Mouse (Mus musculus) cerebral cortex, adult 2 months (tissue): ENCODE data around the gene 2200002D01Rik.

Source experiments
- WGBS: fragments of 180-500 bp; shearing (Covaris S2); methylation state at CpG from one replicate; pipeline ENCODE4 v1.1.7; 2018; 5-methylcytosine and 5-hydroxymethylcytosine counted together

2200002D01Rik gene

DNA sequence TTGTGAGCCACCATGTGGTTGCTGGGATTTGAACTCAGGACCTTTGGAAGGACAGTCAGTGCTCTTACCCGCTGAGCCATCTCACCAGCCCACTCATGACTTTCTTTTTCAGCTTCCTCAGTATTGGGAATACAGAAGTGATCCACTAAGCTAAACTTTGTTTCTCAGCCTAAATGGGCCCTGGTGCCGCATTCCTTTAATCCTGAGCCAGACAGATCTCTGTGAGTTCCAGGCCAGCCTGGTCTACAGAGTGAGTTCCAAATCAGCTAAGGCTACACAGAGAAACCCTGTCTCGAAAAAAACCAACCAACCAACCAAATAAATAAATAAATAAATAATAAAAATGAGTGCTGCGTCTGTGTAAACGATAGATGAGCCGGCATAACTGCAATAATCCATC lies 10.7 kb downstream of the 2200002D01Rik start:
- 16% methylated on average over 6 of the region's 6 CpGs for WGBS

DNA sequence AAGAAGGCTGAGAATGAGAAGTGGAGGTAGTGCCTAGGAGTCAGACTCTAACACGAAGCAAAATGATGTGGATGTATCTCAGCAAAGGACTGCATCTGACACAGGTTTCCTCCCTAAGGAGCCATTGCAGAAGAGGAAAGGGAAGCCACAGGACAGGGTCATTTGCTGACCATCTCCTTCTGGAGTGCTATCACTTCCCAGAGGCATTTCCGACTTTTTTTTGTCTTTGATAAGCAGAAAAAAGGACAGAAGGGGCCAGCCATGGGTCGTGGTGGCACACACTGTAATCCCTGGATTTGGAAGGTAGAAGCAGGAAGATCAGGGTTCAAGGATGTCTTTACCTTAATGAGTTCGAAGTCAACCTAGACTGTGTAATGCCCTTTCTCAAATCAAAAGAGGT lies 11.7 kb downstream of the 2200002D01Rik start:
- 82% methylated on average over 4 of the region's 4 CpGs for WGBS

DNA sequence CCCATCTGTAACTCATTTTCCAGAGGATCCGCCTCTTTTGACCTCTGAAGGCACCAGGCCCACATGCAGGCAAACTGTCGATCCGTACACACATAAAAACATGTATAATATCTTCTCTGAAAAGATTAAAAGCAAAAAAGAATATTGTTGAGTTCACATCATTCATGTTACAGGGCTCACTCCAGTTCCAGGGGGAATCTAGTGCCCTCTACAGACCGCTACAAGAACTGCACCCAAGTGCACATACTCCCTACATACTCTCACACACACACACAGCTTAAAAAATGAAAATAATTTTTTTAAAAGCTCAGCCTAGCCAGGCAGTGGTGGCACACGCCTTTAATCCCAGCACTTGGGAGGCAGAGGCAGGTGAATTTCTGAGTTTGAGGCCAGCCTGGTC lies 13.6 kb downstream of the 2200002D01Rik start:
- WGBS, result 89% methylated on average over 5 of the region's 5 CpGs

DNA sequence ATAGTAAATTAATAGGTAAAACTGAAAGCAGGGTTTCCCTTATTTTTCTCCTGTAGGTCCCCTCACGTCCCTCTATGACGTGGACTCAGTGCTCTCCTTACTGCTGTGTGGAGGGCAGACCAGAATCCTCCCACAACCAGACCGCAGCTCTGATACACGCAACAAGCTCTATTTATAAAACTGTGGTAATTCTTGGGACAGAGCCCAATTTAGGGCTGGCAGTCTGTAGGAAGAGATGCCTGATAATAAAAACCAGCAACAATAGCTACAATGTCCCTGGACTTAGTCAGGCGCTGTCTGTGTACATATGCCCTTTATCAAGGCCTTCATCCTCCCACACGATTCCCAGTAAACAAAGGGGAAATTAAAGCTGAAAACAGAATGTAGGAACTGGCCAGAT lies 14.5 kb downstream of the 2200002D01Rik start:
- WGBS, result 32% methylated on average over 6 of the region's 6 CpGs

DNA sequence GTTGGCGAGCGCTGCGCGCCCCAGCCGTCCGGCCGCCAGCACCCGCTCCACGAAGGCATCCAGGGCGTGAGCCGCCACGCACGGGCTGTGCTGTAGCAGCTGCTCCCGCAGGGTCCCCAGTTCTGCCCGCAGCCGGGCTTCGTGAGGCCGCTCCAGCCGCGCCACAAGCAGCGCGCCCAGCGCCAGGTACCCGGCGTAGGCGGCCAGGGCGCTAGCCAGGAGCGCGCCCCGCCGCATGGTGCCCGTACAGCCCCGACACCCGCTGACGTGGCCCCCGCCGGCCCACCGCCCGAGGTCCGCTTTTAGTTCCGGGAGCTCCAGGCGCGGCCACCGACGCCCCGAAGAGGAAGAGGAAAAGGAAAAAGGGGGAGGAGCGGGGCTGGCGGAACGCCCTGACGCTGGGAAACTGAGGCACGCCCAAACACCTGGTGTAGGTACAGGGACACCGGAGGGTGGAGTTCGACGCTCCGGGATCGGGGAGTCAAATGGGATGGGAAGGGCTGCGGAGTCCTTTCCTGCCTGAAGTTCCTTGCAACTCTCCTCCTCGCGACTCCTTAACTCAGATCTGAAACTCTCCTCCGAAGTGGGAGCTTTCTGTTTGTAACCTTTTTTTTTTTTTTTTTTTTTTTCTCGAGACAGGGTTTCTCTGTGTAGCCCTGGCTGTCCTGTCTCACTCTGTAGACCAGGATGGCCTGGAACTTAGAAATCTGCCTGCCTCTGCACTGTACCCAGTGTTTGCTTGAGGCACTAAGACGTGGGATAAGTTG lies 15.8 kb downstream of the 2200002D01Rik start, which contains the start of gene Kcnk6:
Kcnk6 (minus strand) TSS at position 269 of the 767 bp plus-strand sequence.
- WGBS, result 1% methylated on average over 62 of the region's 62 CpGs

DNA sequence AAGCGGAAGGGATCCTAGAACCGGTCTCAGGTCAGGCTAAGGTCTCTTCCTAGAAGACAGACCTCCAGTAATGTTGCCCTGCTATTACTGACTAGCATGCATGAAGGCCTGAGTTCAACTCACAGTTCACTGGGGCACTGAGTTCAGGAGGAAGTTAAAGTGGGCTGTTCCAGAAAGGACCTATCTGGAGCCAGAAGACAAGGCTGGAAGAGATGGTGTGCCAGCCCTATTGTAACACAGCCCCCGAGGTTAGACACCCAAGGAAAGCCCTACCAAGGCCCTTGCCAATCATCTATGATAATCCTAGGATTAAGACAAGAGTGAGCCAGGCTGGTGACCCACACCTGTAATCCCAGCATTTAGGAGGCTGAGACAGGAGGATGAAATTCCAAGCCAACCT lies 16.7 kb downstream of the 2200002D01Rik start:
- WGBS, result 72% methylated on average over 3 of the region's 3 CpGs

DNA sequence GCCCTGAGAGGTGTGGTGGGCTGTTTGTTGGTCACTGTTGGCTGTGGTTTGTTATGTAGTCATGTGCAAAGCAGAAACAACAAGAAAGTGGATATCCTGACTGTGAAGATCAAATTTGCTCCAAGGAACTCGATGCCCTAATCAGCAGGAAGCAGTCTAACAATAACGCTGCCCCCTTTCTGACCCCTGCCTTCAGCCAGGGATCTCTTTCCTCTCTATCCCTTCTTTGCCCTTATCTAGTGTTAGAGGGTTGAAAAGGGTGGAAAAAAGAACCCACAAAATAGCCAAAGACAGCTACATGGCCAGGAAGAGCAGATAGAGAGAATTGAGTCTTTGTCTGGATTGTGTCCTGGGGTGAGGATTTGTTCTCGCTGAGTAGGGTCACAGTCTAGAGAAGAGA lies 17.7 kb downstream of the 2200002D01Rik start:
- 45% methylated on average over 3 of the region's 3 CpGs for WGBS

DNA sequence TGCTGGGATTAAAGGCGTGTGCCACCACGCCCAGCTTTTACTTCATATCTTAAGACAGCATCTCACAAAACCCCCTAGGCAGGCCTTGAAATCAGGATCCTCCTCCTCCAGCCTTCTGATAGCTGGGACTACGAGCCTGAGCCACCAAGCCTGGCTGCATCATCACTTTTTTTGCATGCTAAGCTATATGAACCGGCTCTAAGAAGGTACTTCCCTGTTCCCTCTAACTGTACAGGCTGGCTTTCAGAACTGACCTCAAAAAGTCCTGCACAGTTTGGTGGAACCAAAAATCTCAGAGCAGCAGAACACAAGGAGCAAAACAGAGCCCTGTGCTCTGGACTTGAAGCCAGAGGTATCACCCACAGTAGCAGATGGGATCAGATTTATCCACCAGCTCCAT lies 20.1 kb downstream of the 2200002D01Rik start:
- 85% methylated on average over 4 of the region's 4 CpGs for WGBS

DNA sequence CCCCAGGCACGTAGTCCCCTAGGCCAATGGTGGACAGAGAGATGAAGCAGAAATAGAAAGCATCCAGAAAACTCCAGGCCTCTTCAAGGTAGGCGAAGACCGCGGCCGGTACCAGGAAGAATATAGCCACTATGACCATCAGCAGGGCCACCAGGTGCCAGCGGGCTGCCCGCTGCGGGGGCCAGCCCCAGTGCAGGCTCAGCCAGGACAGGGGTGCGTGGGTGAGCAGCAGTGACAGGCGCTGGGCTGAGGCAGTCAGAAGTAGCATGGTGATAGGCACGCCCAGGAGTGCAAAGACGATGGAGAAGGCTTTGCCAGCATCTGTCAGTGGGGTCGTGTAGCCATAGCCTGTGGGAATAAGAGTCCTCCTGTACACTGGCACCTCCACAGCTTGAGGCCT lies 22.7 kb downstream of the 2200002D01Rik start:
- WGBS, result 78% methylated on average over 13 of the region's 13 CpGs

DNA sequence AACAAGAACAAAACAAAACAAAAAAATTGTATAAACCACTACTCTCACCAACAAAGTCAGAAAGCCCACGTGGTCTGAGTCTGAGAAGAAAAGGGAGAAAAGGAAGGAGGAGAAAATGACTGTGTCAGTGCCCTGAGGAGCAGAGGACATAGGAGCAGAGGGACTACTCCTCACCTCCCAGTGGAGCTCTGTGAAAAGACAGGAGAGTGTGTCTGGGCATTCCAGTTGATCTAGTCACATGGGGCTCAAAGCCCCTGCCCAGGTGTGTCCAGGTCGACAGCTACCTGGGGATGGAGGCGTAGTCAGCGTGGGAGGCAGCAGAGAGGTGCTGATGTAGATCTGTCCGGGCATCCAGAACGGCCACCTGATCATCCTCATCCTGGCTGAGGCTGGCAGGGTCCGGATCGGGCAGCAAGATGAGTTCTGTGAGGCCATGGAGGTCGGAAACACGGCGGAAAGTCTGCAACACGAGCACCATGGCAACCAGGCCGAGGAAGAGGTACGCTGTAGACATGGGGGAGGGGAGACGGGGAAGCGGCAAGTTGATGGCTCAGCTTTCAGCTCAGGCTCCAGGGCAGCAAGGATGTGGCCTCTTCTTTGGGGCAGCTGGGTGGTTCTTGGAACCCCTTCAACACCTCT lies 23.4 kb downstream of the 2200002D01Rik start:
- WGBS, result 20% methylated on average over 16 of the region's 16 CpGs

DNA sequence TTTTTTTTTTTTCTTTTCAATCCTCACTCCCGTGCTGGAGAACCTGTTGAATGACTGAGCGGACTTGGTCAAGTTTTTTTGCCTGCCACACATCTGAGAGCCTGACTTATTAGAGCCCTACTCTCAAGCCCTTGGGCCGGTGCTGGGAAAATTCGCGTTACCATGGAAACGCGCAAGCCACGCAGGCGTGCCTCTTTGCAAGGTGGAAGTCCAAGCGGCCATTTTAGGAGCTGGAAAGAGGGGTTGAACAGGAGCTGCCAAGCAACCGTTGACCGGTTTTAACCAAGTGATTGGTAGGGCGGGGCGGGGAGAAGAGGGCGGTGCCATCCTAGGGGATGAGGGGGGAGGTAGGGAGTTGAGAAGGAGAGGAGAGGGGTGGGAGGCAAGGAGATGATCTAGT lies 33.4 kb downstream of the 2200002D01Rik start:
- WGBS, result 61% methylated on average over 15 of the region's 15 CpGs

DNA sequence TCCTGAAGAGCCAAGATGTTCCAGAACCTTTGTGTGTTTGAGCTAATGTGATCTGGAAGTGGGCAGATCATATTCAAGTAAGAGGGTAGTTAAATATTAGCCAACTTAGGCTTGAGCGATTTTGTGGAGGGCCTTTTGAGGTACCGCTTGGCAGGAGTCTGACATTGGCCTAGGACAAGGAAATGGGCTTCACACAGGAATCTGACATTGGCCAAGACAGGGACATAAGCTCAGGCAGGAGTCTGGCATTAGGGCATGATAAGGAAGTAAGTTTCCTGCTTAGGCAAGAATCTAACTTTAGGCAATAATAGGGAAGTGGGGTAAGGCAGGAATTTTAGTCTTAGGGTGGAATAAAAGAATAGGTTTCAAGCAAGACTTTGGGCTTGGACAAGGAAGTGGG lies 34.0 kb downstream of the 2200002D01Rik start:
- 82% methylated on average over 2 of the region's 2 CpGs for WGBS

DNA sequence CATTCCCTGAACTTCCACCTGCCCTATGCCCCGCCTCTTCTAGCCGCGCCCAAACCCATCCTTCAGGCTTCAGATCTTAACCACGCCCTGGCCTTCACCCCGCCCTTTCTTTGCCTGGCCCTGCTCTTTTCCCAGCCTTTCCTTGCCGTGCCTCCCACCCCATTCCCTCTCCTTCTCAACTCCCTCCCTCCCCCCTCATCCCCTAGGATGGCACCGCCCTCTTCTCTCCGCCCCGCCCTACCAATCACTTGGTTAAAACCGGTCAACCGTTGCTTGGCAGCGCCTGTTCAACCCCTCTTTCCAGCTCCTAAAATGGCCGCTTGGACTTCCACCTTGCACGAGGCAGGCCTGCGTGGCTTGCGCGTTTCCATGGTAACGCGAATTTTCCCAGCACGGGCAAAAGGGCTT lies 34.6 kb downstream of the 2200002D01Rik start, which contains the start of gene Catsperg1:
Catsperg1 (minus strand) TSS at position 361 of the 408 bp plus-strand sequence.
- 8% methylated on average over 20 of the region's 20 CpGs for WGBS

DNA sequence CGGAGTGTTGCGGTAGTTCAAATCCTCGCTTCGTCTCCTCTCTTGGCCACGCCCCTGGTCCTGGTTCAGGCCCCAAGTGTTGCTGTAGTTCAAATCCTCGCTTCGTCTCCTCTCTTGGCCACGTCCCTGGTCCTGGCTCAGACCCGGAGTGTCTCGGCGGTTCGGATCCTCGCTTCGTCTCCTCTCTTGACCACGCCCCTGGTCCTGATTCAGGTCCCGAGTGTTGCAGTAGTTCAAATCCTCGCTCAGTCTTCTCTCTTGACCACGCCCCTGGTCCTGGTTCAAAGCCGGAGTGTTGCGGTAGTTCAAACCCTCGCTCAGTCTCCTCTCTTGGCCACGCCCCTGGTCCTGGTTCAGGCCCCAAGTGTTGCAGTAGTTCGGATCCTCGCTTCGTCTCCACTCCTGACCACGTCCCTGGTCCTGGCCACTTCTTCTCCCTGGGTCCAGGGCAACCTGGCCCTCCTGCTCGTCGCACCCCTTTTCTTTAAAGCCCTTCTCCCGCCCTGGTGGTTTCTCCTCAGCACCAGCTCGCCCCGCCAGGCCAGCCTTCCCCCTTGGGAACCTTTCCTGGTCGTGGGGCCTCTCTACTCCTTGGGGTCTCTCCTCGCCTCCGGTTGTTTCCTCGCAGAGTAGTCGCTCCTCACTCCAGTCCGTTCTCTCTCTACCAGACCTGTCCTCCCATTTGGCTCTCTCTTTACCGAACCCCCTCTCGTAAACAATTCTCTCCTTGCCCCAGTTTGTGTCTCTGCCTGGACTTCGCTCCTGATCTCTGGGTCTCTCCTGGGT lies 35.3 kb downstream of the 2200002D01Rik start:
- WGBS, result 30% methylated on average over 40 of the region's 40 CpGs

DNA sequence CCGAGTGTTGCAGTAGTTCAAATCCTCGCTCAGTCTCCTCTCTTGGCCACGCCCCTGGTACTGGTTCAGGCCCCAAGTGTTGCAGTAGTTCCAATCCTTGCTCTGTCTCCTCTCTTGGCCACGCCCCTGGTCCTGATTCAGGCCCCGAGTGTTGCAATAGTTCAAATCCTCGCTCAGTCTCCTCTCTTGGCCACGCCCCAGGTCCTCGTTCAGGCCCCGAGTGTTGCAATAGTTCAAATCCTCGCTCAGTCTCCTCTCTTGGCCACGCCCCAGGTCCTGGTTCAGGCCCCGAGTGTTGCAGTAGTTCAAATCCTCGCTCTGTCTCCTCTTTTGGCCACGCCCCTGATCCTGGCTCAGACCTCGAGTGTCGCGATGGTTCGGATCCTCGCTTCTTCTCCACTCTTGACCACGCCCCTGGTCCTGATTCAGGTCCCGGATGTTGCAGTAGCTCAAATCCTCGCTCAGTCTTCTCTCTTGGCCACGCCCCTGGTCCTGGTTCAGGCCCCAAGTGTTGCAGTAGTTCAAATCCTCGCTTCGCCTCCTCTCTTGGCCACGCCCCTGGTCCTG lies 36.0 kb downstream of the 2200002D01Rik start:
- 26% methylated on average over 26 of the region's 26 CpGs for WGBS

DNA sequence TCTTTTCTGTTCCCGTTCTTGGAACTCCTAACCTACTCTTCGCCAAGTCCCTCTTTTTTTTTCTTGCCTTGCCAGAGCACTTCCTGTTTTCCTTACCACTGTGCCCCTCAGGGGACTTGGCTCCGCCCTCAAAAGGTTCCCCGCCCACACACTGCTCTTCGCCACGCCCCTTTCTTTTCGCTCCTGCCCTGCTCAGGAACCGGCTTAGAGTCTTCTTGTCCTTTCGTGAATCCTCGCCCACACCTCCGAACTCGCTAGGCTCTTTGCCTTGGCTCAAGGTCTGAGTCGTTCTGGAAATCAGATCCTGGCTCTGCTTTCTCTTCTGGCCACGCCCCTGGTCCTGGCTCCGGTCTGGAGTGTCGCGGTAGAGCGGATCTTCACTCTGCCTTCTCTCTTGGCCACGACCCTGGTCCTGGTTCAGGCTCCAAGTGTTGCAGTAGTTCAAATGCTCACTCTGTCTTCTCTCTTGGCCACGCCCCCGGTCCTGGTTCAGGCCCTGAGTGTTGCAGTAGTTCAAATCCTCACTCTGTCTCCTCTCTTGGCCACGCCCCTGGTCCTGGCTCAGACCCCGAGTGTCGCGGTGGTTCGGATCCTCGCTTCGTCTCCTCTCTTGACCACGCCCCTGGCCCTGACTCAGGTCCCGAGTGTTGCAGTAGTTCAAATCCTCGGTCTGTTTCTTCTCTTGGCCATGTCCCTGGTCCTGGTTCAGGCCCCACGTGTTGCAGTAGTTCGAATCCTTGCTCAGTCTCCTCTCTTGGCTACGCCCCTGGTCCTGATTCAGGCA lies 36.7 kb downstream of the 2200002D01Rik start:
- WGBS, result 4% methylated on average over 34 of the region's 34 CpGs

DNA sequence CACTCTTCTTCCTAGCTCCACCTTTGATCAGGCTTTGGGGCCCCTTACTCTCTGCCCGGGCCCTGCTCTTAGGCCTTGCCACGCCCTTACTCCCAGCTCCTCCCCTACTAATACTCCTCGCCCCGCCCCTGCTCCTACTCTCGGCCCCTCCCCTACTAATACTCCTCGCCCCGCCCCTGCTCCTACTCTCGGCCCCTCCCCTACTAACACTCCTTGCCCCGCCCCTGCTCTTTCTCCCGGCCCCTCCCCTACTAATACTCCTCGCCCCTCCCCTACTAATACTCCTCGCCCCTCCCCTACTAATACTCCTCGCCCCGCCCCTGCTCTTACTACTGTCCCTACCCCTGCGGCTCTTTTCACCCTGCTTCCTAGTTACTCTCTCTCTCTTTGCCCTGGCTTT lies 37.3 kb downstream of the 2200002D01Rik start:
- 29% methylated on average over 14 of the region's 15 CpGs for WGBS

DNA sequence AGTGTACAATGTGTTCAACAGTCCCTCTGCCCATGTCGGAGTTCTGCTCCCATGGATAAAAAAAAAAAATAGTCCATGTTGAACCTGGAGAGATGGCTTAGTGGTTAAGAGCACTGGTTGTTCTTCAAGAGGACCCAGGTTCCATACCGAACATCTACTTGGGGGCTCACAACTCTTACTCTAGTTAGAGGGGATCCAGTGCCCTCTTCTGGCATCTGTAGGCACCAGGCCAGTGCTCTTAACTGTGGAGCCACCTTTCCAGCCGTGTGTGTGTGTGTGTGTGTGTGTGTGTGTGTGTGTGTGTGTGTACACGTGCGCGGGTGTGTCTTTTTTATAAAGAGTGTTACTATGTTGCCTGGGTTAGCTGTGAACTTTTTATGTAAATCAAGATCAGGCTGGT lies 45.7 kb downstream of the 2200002D01Rik start:
- 83% methylated on average over 6 of the region's 6 CpGs for WGBS
